Mouse (Mus musculus) G1E (cell line): Measurements from ENCODE around the gene Tspan31.

Experiments
- CTCF ChIP-seq: IDR thresholded peaks from 2 replicates; pipeline ENCODE4 v1.5.1; 2012; ENCODE audit warnings: low read depth, low read length, inconsistent platforms, mixed read lengths
- POLR2AphosphoS5 ChIP-seq: IDR thresholded peaks from 2 replicates; pipeline ENCODE4 v1.6.1; 2012; ENCODE audit warnings: low read depth, low read length, inconsistent platforms; ENCODE audit not compliant: insufficient replicate concordance

- TF ChIP-seq CTCF, result no peak
- no peak for TF ChIP-seq POLR2AphosphoS5
Measured at GRCm38 (mm10) chr10:127083292-127083914, 13.3 kb upstream of the Tspan31 start.
